Mouse (Mus musculus) limb, embryonic 12.5 days (tissue): ENCODE measurements around the gene Epor. TPM values are rescaled to one million over a fixed set of nuclear protein-coding genes. Genes with fewer than 3 reads are reported as not detected.
A peak's percentile ranks its signal among the peaks of the same experiment; 100 is the strongest.

Experiments used
- ATAC-seq: fragments of 200-750 bp; cut with Nextera tagmentation; 2 replicates; pipeline ENCODE4 v1.8.0; 2017; ENCODE audit warnings: low read depth, moderate TSS enrichment; ENCODE audit not compliant: insufficient number of reproducible peaks, insufficient read depth, low FRiP score, low TSS enrichment
- H3K27ac ChIP-seq: fragments of 300-500 bp; sonication (generic); 2 replicates; pipeline ENCODE4 v1.5.1; 2016; ENCODE audit warnings: mild to moderate bottlenecking, moderate library complexity
- H3K27me3 ChIP-seq: fragments of 300-500 bp; sonication (generic); 2 replicates; pipeline ENCODE4 v1.6.1; 2016; ENCODE audit warnings: mild to moderate bottlenecking, moderate library complexity
- H3K36me3 ChIP-seq: fragments of 300-500 bp; sonication (generic); 2 replicates; pipeline ENCODE4 v1.6.1; 2016; ENCODE audit warnings: mild to moderate bottlenecking, moderate library complexity
- H3K4me1 ChIP-seq: fragments of 300-500 bp; sonication (generic); replicated peaks from 2 replicates; pipeline ENCODE4 v1.6.1; 2016
- H3K4me2 ChIP-seq: fragments of 300-500 bp; sonication (generic); 2 replicates; pipeline ENCODE4 v1.6.1; 2016; ENCODE audit warnings: mild to moderate bottlenecking, moderate library complexity
- H3K4me3 ChIP-seq: fragments of 300-500 bp; sonication (generic); replicated peaks from 2 replicates; pipeline ENCODE4 v1.5.1; 2016; ENCODE audit warnings: mild to moderate bottlenecking
- H3K9ac ChIP-seq: fragments of 300-500 bp; sonication (generic); replicated peaks from 2 replicates; pipeline ENCODE4 v1.6.1; 2016; ENCODE audit warnings: mild to moderate bottlenecking, moderate library complexity
- H3K9me3 ChIP-seq: fragments of 300-500 bp; sonication (generic); 2 replicates; pipeline ENCODE4 v1.6.1; 2016; ENCODE audit warnings: mild to moderate bottlenecking, moderate library complexity
- WGBS: fragments of 180-500 bp; shearing (Covaris S2); methylation state at CpG from one replicate; pipeline ENCODE4 v1.1.7; 2016; 5-methylcytosine and 5-hydroxymethylcytosine counted together
- polyA plus RNA-seq: library from polyadenylated mRNA; unstranded; fragments of >200 nt; fragmentation: Nextera tagmentation; extraction: Ambion mirVana; gene quantifications from 2 replicates; pipeline ENCODE4 v1.2.1, GENCODE M21; 2016

Epor gene
- polyA plus RNA-seq, result 6.9 and 8.1 TPM in 2 replicates

- Histone ChIP-seq H3K4me2 (peak within 1 kb of the TSS; percentile 85), H3K27ac (peak within 1 kb of the TSS; percentile 45; the same call in 1 of the 2 replicates), H3K27me3 (peaks cover 61% of the 10 kb centered on the region), H3K36me3 (no peaks in the 10 kb centered on the region), H3K4me1 (peaks cover 29% of the 10 kb centered on the region), H3K9ac (peak within 1 kb of the TSS; percentile 62), H3K4me3 (peak within 1 kb of the TSS; percentile 46), H3K9me3 (no peaks in the 10 kb centered on the region)
- ATAC-seq, result no peak
- 21% methylated on average over 8 of the region's 8 CpGs for WGBS
These were observed at the start of gene Epor for GRCm38 (mm10) chr9:21963417-21963816. Epor (minus strand) TSS chr9:21963506.

- Histone ChIP-seq H3K9ac (no peak overlapping the region), H3K27me3 (no peaks in the 10 kb centered on the region), H3K27ac (no peak overlapping the region), H3K4me1 (no peaks in the 10 kb centered on the region), H3K9me3 (no peaks in the 10 kb centered on the region), H3K4me2 (no peak overlapping the region), H3K36me3 (peaks cover 72% of the 10 kb centered on the region), H3K4me3 (no peak overlapping the region)
- ATAC-seq, result no peak
- 93% methylated on average over 13 of the region's 13 CpGs for WGBS
These were observed 49.4 kb upstream of the Epor start for GRCm38 (mm10) chr9:22012731-22013130.

GRCm38 (mm10) chr9:22011055-22011454 lies 47.7 kb upstream of the Epor start:
- no peak for ATAC-seq
- 94% methylated on average over 5 of the region's 5 CpGs for WGBS
- H3K4me1 ChIP-seq, result no peaks in the 10 kb centered on the region; the same call in 1 of the 2 replicates
- no peaks in the 10 kb centered on the region for H3K9me3 ChIP-seq
- no peak overlapping the region for H3K4me2 ChIP-seq
- H3K9ac ChIP-seq, result no peak overlapping the region
- H3K4me3 ChIP-seq, result no peak overlapping the region
- no peaks in the 10 kb centered on the region for H3K27me3 ChIP-seq
- peaks cover 88% of the 10 kb centered on the region for H3K36me3 ChIP-seq
- H3K27ac ChIP-seq, result no peak overlapping the region

- peaks cover 57% of the 10 kb centered on the region for H3K36me3 ChIP-seq
- H3K27ac ChIP-seq, result no peak overlapping the region
- no peak overlapping the region; the same call in 1 of the 2 replicates for H3K9ac ChIP-seq
- 92% methylated on average over 12 of the region's 12 CpGs for WGBS
- peak overlapping the region; percentile 61; the same call in 1 of the 2 replicates for H3K4me3 ChIP-seq
- no peak for ATAC-seq
- peaks cover 25% of the 10 kb centered on the region for H3K4me1 ChIP-seq
- H3K4me2 ChIP-seq, result peak overlapping the region; percentile 85
- H3K9me3 ChIP-seq, result no peaks in the 10 kb centered on the region
- H3K27me3 ChIP-seq, result no peaks in the 10 kb centered on the region
These were observed 41.2 kb upstream of the Epor start for GRCm38 (mm10) chr9:22004546-22004945.

GRCm38 (mm10) chr9:22003163-22003554 lies 39.9 kb upstream of the Epor start:
- WGBS, result under 1% methylated on average over 18 of the region's 18 CpGs
- H3K4me2 ChIP-seq, result peak overlapping the region; percentile 85
- H3K36me3 ChIP-seq, result peaks cover 43% of the 10 kb centered on the region
- peak overlapping the region; percentile 61 for H3K4me3 ChIP-seq
- peaks cover 25% of the 10 kb centered on the region for H3K4me1 ChIP-seq
- no peak for ATAC-seq
- H3K9ac ChIP-seq, result peak overlapping the region; percentile 66
- peak overlapping the region; percentile 53 for H3K27ac ChIP-seq
- H3K27me3 ChIP-seq, result no peaks in the 10 kb centered on the region; the same call in 1 of the 2 replicates
- no peaks in the 10 kb centered on the region for H3K9me3 ChIP-seq

GRCm38 (mm10) chr9:22002194-22003162 lies 39.2 kb upstream of the Epor start, which contains the start of the genes Ccdc151 and Prkcsh:
Ccdc151 (minus strand) TSS chr9:22002634.
Prkcsh (plus strand) TSS chr9:22002806.
- peak; percentile 99 for ATAC-seq
- 6% methylated on average over 57 of the region's 57 CpGs for WGBS
- Histone ChIP-seq H3K9ac (peak within 1 kb of the TSS; percentile 66), H3K4me1 (peaks cover 25% of the 10 kb centered on the region), H3K27ac (peak within 1 kb of the TSS; percentile 53), H3K4me3 (peak within 1 kb of the TSS; percentile 61), H3K9me3 (no peaks in the 10 kb centered on the region), H3K4me2 (peak within 1 kb of the TSS; percentile 85), H3K36me3 (peaks cover 37% of the 10 kb centered on the region), H3K27me3 (no peaks in the 10 kb centered on the region; the same call in 1 of the 2 replicates)

GRCm38 (mm10) chr9:22001633-22002032 lies 38.3 kb upstream of the Epor start:
- Histone ChIP-seq H3K27ac (no peak overlapping the region), H3K4me1 (peaks cover 25% of the 10 kb centered on the region), H3K27me3 (peaks cover 5% of the 10 kb centered on the region), H3K9ac (no peak overlapping the region), H3K9me3 (no peaks in the 10 kb centered on the region), H3K4me2 (peak overlapping the region; percentile 70; the same call in 1 of the 2 replicates), H3K4me3 (no peak overlapping the region), H3K36me3 (peaks cover 28% of the 10 kb centered on the region)
- no peak for ATAC-seq
- 81% methylated on average over 4 of the region's 4 CpGs for WGBS

- no peak overlapping the region for H3K9ac ChIP-seq
- H3K4me1 ChIP-seq, result peaks cover 25% of the 10 kb centered on the region
- peaks cover 15% of the 10 kb centered on the region for H3K36me3 ChIP-seq
- 88% methylated on average over 6 of the region's 6 CpGs for WGBS
- H3K4me3 ChIP-seq, result no peak overlapping the region
- H3K9me3 ChIP-seq, result no peaks in the 10 kb centered on the region
- H3K4me2 ChIP-seq, result no peak overlapping the region
- ATAC-seq, result no peak
- H3K27ac ChIP-seq, result no peak overlapping the region
- H3K27me3 ChIP-seq, result peaks cover 5% of the 10 kb centered on the region
These were observed 37.0 kb upstream of the Epor start for GRCm38 (mm10) chr9:22000296-22000695.

- Histone ChIP-seq H3K4me2 (no peak overlapping the region), H3K9ac (no peak overlapping the region), H3K9me3 (no peaks in the 10 kb centered on the region), H3K27me3 (peaks cover 31% of the 10 kb centered on the region), H3K36me3 (no peaks in the 10 kb centered on the region), H3K4me3 (no peak overlapping the region), H3K4me1 (no peaks in the 10 kb centered on the region), H3K27ac (no peak overlapping the region)
- ATAC-seq, result no peak
- WGBS, result 82% methylated on average over 3 of the region's 3 CpGs
These were observed 33.0 kb upstream of the Epor start for GRCm38 (mm10) chr9:21996178-21996867.

- H3K9me3 ChIP-seq, result no peaks in the 10 kb centered on the region
- 80% methylated on average over 4 of the region's 4 CpGs for WGBS
These were observed 28.9 kb upstream of the Epor start for GRCm38 (mm10) chr9:21992227-21992626.

More at GRCm38 (mm10) chr9:21992227-21992626, 28.9 kb upstream of the Epor start:
- Histone ChIP-seq H3K27ac (no peak overlapping the region), H3K4me1 (peaks cover 21% of the 10 kb centered on the region), H3K4me2 (no peak overlapping the region), H3K9ac (no peak overlapping the region), H3K4me3 (no peak overlapping the region), H3K27me3 (peaks cover 70% of the 10 kb centered on the region), H3K36me3 (no peaks in the 10 kb centered on the region)
- ATAC-seq, result no peak
